Mouse (Mus musculus) neural tube, embryonic 13.5 days (tissue): ENCODE measurements at regions not wholly inside any gene's neighbourhood (a gene's known extent, or its start where the extent isn't known, plus 50 kb on each side); places are given as distances from the start of the nearest gene placed in this dataset.

Experiments
- ATAC-seq: fragments of 200-750 bp; cut with Nextera tagmentation; 2 replicates; pipeline ENCODE4 v1.8.0; 2017; ENCODE audit warnings: low read depth, mild to moderate bottlenecking, moderate TSS enrichment, moderate library complexity
- H3K27ac ChIP-seq: fragments of 300-500 bp; sonication (generic); replicated peaks from 2 replicates; pipeline ENCODE4 v1.5.1; 2015; ENCODE audit warnings: moderate library complexity, mild to moderate bottlenecking, inconsistent platforms
- H3K27me3 ChIP-seq: fragments of 300-500 bp; sonication (generic); 2 replicates; pipeline ENCODE4 v1.6.1; 2015; ENCODE audit warnings: mild to moderate bottlenecking, inconsistent platforms
- H3K36me3 ChIP-seq: fragments of 300-500 bp; sonication (generic); 2 replicates; pipeline ENCODE4 v1.6.1; 2015; ENCODE audit warnings: mild to moderate bottlenecking, inconsistent platforms
- H3K4me1 ChIP-seq: fragments of 300-500 bp; sonication (generic); replicated peaks from 2 replicates; pipeline ENCODE4 v1.6.1; 2015; ENCODE audit warnings: inconsistent platforms
- H3K4me2 ChIP-seq: fragments of 300-500 bp; sonication (generic); 2 replicates; pipeline ENCODE4 v1.6.1; 2015; ENCODE audit warnings: inconsistent platforms, mild to moderate bottlenecking, moderate library complexity
- H3K4me3 ChIP-seq: fragments of 300-500 bp; sonication (generic); 2 replicates; pipeline ENCODE4 v1.5.1; 2015; ENCODE audit warnings: mild to moderate bottlenecking, inconsistent platforms
- H3K9ac ChIP-seq: fragments of 300-500 bp; sonication (generic); 2 replicates; pipeline ENCODE4 v1.6.1; 2015; ENCODE audit warnings: moderate library complexity, mild to moderate bottlenecking, inconsistent platforms
- H3K9me3 ChIP-seq: fragments of 300-500 bp; sonication (generic); 2 replicates; pipeline ENCODE4 v1.6.1; 2016; ENCODE audit warnings: inconsistent platforms
- WGBS: fragments of 180-500 bp; shearing (Covaris S2); methylation state at CpG from one replicate; pipeline ENCODE4 v1.1.7; 2015; 5-methylcytosine and 5-hydroxymethylcytosine counted together

- WGBS = 38% methylated on average over 1 of the region's 1 CpGs
- Histone ChIP-seq H3K27me3 (no peaks in the 10 kb centered on the region), H3K4me1 (no peaks in the 10 kb centered on the region), H3K9me3 (no peaks in the 10 kb centered on the region), H3K4me2 (no peak overlapping the region), H3K36me3 (no peaks in the 10 kb centered on the region), H3K9ac (no peak overlapping the region), H3K27ac (no peak overlapping the region), H3K4me3 (no peak overlapping the region)
- no peak for ATAC-seq
Observed at GRCm38 (mm10) chr4:92311891-92312290, 120.3 kb upstream of the Gm12666 start.

GRCm38 (mm10) chr4:92265878-92266277 lies 74.3 kb upstream of the Gm12666 start:
- Histone ChIP-seq H3K9me3 (no peaks in the 10 kb centered on the region), H3K4me1 (no peaks in the 10 kb centered on the region), H3K36me3 (no peaks in the 10 kb centered on the region), H3K4me3 (no peak overlapping the region), H3K4me2 (no peak overlapping the region), H3K27ac (no peak overlapping the region), H3K9ac (no peak overlapping the region), H3K27me3 (no peaks in the 10 kb centered on the region)
- 83% methylated on average over 1 of the region's 1 CpGs for WGBS
- ATAC-seq = no peak

GRCm38 (mm10) chr4:92246800-92247199 lies 55.3 kb upstream of the Gm12666 start:
- H3K9me3 ChIP-seq = no peaks in the 10 kb centered on the region
- no peaks in the 10 kb centered on the region for H3K36me3 ChIP-seq
- peaks cover 5% of the 10 kb centered on the region; the same call in 1 of the 2 replicates for H3K4me1 ChIP-seq
- no peak overlapping the region for H3K27ac ChIP-seq
- no peak overlapping the region for H3K4me3 ChIP-seq
- peak; percentile 76 for ATAC-seq
- no peak overlapping the region for H3K4me2 ChIP-seq
- H3K9ac ChIP-seq = no peak overlapping the region
- WGBS = 6% methylated on average over 1 of the region's 1 CpGs
- H3K27me3 ChIP-seq = no peaks in the 10 kb centered on the region
